Comparison of ENCODE assay signal across 8 mouse cellular contexts in genomic region chr4:33290002-33290401, GRCm38 (mm10). TPM values are rescaled to one million over a fixed set of nuclear protein-coding genes. Genes with fewer than 3 reads are reported as not detected.
A peak's percentile ranks its signal among the peaks of the same experiment; 100 is the strongest.
DNase-seq lines count a peak whose midpoint lies in the region; ATAC-seq and TF ChIP-seq lines count a peak whose summit lies in the region.

Gene Pnrc1, minus strand, starts transcription at chr4:33290163.

- H3K27ac ChIP-seq in spleen, adult 2 months (ENCODE audit: insufficient read depth, low read length): 0 out of 2 replicates have a peak within 1 kb of the TSS, but pooled peaks have one; percentile 20
- H3K27ac ChIP-seq in brown adipose tissue, adult 24 weeks (replicated peaks; ENCODE audit: low read depth, low read length): no peak within 1 kb of the TSS
- H3K27ac ChIP-seq in midbrain, embryonic 11.5 days (ENCODE audit: low read depth, low read length): no peak within 1 kb of the TSS

- TF ChIP-seq POLR2A in spleen, adult 2 months (IDR thresholded peaks at IDR 0.05; ENCODE audit: low read depth, low read length): no peak

- H3K27me3 ChIP-seq in spleen, adult 2 months (ENCODE audit: control insufficient read depth, insufficient read depth, low read length): no peaks in the 10 kb centered on the region
- H3K27me3 ChIP-seq in midbrain, embryonic 11.5 days (ENCODE audit: control insufficient read depth, insufficient read depth, low read length): no peaks in the 10 kb centered on the region

- intact Hi-C loops in gastrocnemius, postnatal 36 days (cut with DNase I): loop anchor here (5.0 kb wide), 2 partner anchors 38 to 168 kb away; no protein-coding TSS in a partner anchor
- intact Hi-C loops in left cerebral cortex, postnatal 4 days (cut with DNase I): loop anchor here (10.0 kb wide), 1 partner anchor 85 kb away; the partner anchor contains the start of gene Srsf12

- ATAC-seq in inflammation-experienced regulatory T-cells, adult 6 months: peak; percentile 79
- ATAC-seq in midbrain, embryonic 11.5 days (ENCODE audit: low FRiP score): no peak

- peak within 1 kb of the TSS; percentile 38; the same call in 1 of the 2 replicates for H3K4me3 ChIP-seq in spleen, adult 2 months (ENCODE audit: extremely low read depth, insufficient read depth, insufficient read length)
- H3K4me3 ChIP-seq in brown adipose tissue, adult 24 weeks (ENCODE audit: insufficient read depth, low read depth, low read length): peak within 1 kb of the TSS; percentile 49
- H3K4me3 ChIP-seq in midbrain, embryonic 11.5 days (ENCODE audit: low read depth, low read length): no peak within 1 kb of the TSS

- no peaks in the 10 kb centered on the region for H3K36me3 ChIP-seq in spleen, adult 2 months (ENCODE audit: control insufficient read depth, insufficient read depth, low read length)
- H3K36me3 ChIP-seq in midbrain, embryonic 11.5 days (ENCODE audit: control insufficient read depth, insufficient read depth, low read length): no peaks in the 10 kb centered on the region; the same call in 1 of the 2 replicates

- WGBS in spleen, adult 2 months: 30% methylated on average over 3 of the region's 3 CpGs
- WGBS in midbrain, embryonic 11.5 days: 81% methylated on average over 3 of the region's 3 CpGs

- H3K4me2 ChIP-seq in midbrain, embryonic 11.5 days: no peak within 1 kb of the TSS

- H3K4me1 ChIP-seq in spleen, adult 2 months (ENCODE audit: control insufficient read depth, insufficient read depth, insufficient read length): no peaks in the 10 kb centered on the region
- no peaks in the 10 kb centered on the region for H3K4me1 ChIP-seq in brown adipose tissue, adult 24 weeks (ENCODE audit: control insufficient read depth, insufficient read depth, insufficient read length, low read length)
- no peaks in the 10 kb centered on the region for H3K4me1 ChIP-seq in midbrain, embryonic 11.5 days (ENCODE audit: control insufficient read depth, insufficient read depth, low read length)

- H3K9me3 ChIP-seq in midbrain, embryonic 11.5 days (ENCODE audit: control insufficient read depth, low read length): no peaks in the 10 kb centered on the region

- peak in 1 of 2 experiments; percentile 12 for DNase-seq in spleen, adult 2 months (ENCODE audit: low read depth in 1 of 2, low spot score in 2 of 2)
- DNase-seq in spleen, adult 12 weeks (ENCODE audit: low spot score): no peak
- peak in 1 of 2 experiments; percentile 23 for DNase-seq in gastrocnemius, postnatal 36 days
- no peak for DNase-seq in left cerebral cortex, postnatal 4 days
- no peak for DNase-seq in midbrain, embryonic 11.5 days (ENCODE audit: low spot score, missing footprints)
- peak; percentile 69 for DNase-seq in telencephalon, adult 2 months (ENCODE audit: low read depth, low spot score)

- no peak for TF ChIP-seq CTCF in spleen, adult 2 months (IDR thresholded peaks at IDR 0.05; ENCODE audit: extremely low read depth, insufficient read depth, insufficient read length, insufficient replicate concordance)

- no peak within 1 kb of the TSS for H3K9ac ChIP-seq in midbrain, embryonic 11.5 days (ENCODE audit: low read length)

RNA-seq across cellular contexts. Expression of gene Pnrc1, which starts in this region (rescaled TPM):
- polyA plus RNA-seq in spleen, adult 2 months (2012; rRNA removed): 64.6 and 174 TPM in 2 replicates
- polyA plus RNA-seq in brown adipose tissue, adult 24 weeks (2012; ENCODE audit: insufficient read depth, insufficient read length, missing spikeins): 63.7 and 80.5 TPM in 2 replicates
- total RNA-seq in gastrocnemius, postnatal 36 days (2021): 100 to 1,000 TPM; 152 to 180 TPM
- 10 to 100 TPM; 55.0 to 86.9 (median 86.3) TPM for polyA plus RNA-seq in inflammation-experienced regulatory T-cells, adult 6 months (2017; shearing (Covaris generic))
- 10 to 100 TPM; 79.0 to 80.6 TPM for total RNA-seq in left cerebral cortex, postnatal 4 days (2021)
- polyA plus RNA-seq in midbrain, embryonic 11.5 days (2014; fragmentation: Nextera tagmentation; extraction: Ambion mirVana): 86.7 and 95.0 TPM in 2 replicates
